Mouse (Mus musculus): ENCODE measurements around the gene Olfr1510.
"Not testable (repeated sequence)": the region's sequence is repeated elsewhere in the genome, so short reads cannot be mapped to it uniquely, and the experiment has no call there.

The Olfr1510 gene

GRCm38 (mm10) chr14:52414273-52414672 is at the start of gene Olfr1510:
TSS of gene Olfr1510 (minus strand) at chr14:52414373.
- no peak for DNase-seq

- no peak for DNase-seq
Measured at GRCm38 (mm10) chr14:52461928-52462327, 47.8 kb upstream of the Olfr1510 start.

- no peak for DNase-seq
Measured at GRCm38 (mm10) chr14:52451138-52451537, 37.0 kb upstream of the Olfr1510 start.

- DNase-seq, result no peak
Measured at GRCm38 (mm10) chr14:52442690-52443089, 28.5 kb upstream of the Olfr1510 start, which contains the start of gene Olfr1509. TSS of gene Olfr1509 (plus strand) at chr14:52442990.

- no peak for DNase-seq
Measured at GRCm38 (mm10) chr14:52427686-52428085, 13.5 kb upstream of the Olfr1510 start.

- not testable (repeated sequence) for DNase-seq
Measured at GRCm38 (mm10) chr14:52410142-52410919, 3.8 kb downstream of the Olfr1510 start.

GRCm38 (mm10) chr14:52397279-52397678 is 16.9 kb downstream of the Olfr1510 start, which contains the start of gene Olfr1511:
TSS of gene Olfr1511 (minus strand) at chr14:52397379.
- DNase-seq, result no peak

GRCm38 (mm10) chr14:52390084-52390848 is 23.9 kb downstream of the Olfr1510 start:
- not testable (repeated sequence) for DNase-seq

GRCm38 (mm10) chr14:52379068-52379467 is 35.1 kb downstream of the Olfr1510 start, which contains the start of gene Olfr1512:
TSS of gene Olfr1512 (minus strand) at chr14:52379168.
- no peak for DNase-seq

GRCm38 (mm10) chr14:52368741-52369140 is 45.4 kb downstream of the Olfr1510 start:
- no peak for DNase-seq
